Mouse (Mus musculus) midbrain, embryonic 11.5 days (tissue): ENCODE measurements around the gene Serpinb5. TPM values are rescaled to one million over a fixed set of nuclear protein-coding genes. Genes with fewer than 3 reads are reported as not detected.

Source experiments
- polyA plus RNA-seq: library from polyadenylated mRNA; unstranded; fragments of >200 nt; fragmentation: Nextera tagmentation; extraction: Ambion mirVana; gene quantifications from 2 replicates; pipeline ENCODE4 v1.2.1, GENCODE M21; 2014

Gene Serpinb5
- polyA plus RNA-seq, 1 experiment from 2014 or later, result not detected

Other genes starting within 250 kb of the Serpinb5 start
- gene Bcl2, start 146.9 kb upstream of the Serpinb5 start, polyA plus RNA-seq, result 5.7 and 6.2 TPM in 2 replicates
- 7.8 and 9.0 TPM in 2 replicates for gene Kdsr, start 101.4 kb upstream of the Serpinb5 start, polyA plus RNA-seq
- 67.1 and 76.4 TPM in 2 replicates for gene Vps4b, start 64.4 kb upstream of the Serpinb5 start, polyA plus RNA-seq
- not detected in 2 replicates for gene Serpinb12, start 73.3 kb downstream of the Serpinb5 start, polyA plus RNA-seq
- gene Serpinb13, start 119.8 kb downstream of the Serpinb5 start, polyA plus RNA-seq, result not detected in 2 replicates
- not detected in 2 replicates for gene Serpinb3a, start 191.1 kb downstream of the Serpinb5 start, polyA plus RNA-seq
- gene Serpinb3d, start 222.3 kb downstream of the Serpinb5 start, polyA plus RNA-seq, result not detected in 2 replicates